Mouse (Mus musculus): ENCODE measurements around the gene Echdc3. TPM values are rescaled to one million over a fixed set of nuclear protein-coding genes. Genes with fewer than 3 reads are reported as not detected.

The Echdc3 gene
- polyA plus RNA-seq, 1 experiment from 2014 or later, result 12.0 TPM

- 91% methylated on average over 4 of the region's 4 CpGs for WGBS
- no peak for TF ChIP-seq CTCF (IDR thresholded peaks at IDR 0.05)
- TF ChIP-seq EP300 (IDR thresholded peaks at IDR 0.05), result no peak
- no peak for DNase-seq (ENCODE audit: low spot score)
Observed at GRCm38 (mm10) chr2:6157208-6157607, 55.6 kb downstream of the Echdc3 start.

GRCm38 (mm10) chr2:6149801-6150200 is 63.0 kb downstream of the Echdc3 start:
- Histone ChIP-seq H3K4me3 (ENCODE audit: low read depth, low read length) (no peak overlapping the region), H3K36me3 (ENCODE audit: insufficient read depth, low read length) (no peaks in the 10 kb centered on the region), H3K27me3 (replicated peaks; ENCODE audit: insufficient read depth, low read length) (no peaks in the 10 kb centered on the region), H3K4me2 (replicated peaks; ENCODE audit: low read depth, low read length) (no peak overlapping the region), H3K9me3 (ENCODE audit: low read length) (no peaks in the 10 kb centered on the region), H3K9ac (replicated peaks; ENCODE audit: low read depth) (no peak overlapping the region), H3K4me1 (ENCODE audit: insufficient read depth, low read depth, low read length) (no peaks in the 10 kb centered on the region), H3K27ac (ENCODE audit: low read length) (no peak overlapping the region)
- 62% methylated on average over 5 of the region's 5 CpGs for WGBS
- ATAC-seq (peak; percentile 89), DNase-seq (ENCODE audit: low spot score) (peak; percentile 71)
- TF ChIP-seq CTCF (IDR thresholded peaks at IDR 0.05) (no peak), EP300 (IDR thresholded peaks at IDR 0.05) (0 out of 2 replicates have a peak, but pooled peaks have one; percentile 36)

More at GRCm38 (mm10) chr2:6157208-6157607, 55.6 kb downstream of the Echdc3 start:
- Histone ChIP-seq H3K27me3 (replicated peaks; ENCODE audit: insufficient read depth, low read length) (no peaks in the 10 kb centered on the region), H3K4me3 (ENCODE audit: low read depth, low read length) (no peak overlapping the region), H3K9ac (replicated peaks; ENCODE audit: low read depth) (no peak overlapping the region), H3K4me2 (replicated peaks; ENCODE audit: low read depth, low read length) (no peak overlapping the region), H3K9me3 (ENCODE audit: low read length) (no peaks in the 10 kb centered on the region), H3K4me1 (ENCODE audit: insufficient read depth, low read depth, low read length) (peaks cover 6% of the 10 kb centered on the region; the same call in 1 of the 2 replicates), H3K27ac (ENCODE audit: low read length) (no peak overlapping the region), H3K36me3 (ENCODE audit: insufficient read depth, low read length) (no peaks in the 10 kb centered on the region)
- ATAC-seq, result no peak

- DNase-seq (ENCODE audit: low spot score), result no peak
- 66% methylated on average over 7 of the region's 7 CpGs for WGBS
- H3K27me3 ChIP-seq (replicated peaks; ENCODE audit: insufficient read depth, low read length), result no peaks in the 10 kb centered on the region
- H3K9ac ChIP-seq (replicated peaks; ENCODE audit: low read depth), result no peak overlapping the region
- no peaks in the 10 kb centered on the region for H3K9me3 ChIP-seq (ENCODE audit: low read length)
- no peak overlapping the region for H3K27ac ChIP-seq (ENCODE audit: low read length)
- no peaks in the 10 kb centered on the region for H3K4me1 ChIP-seq (ENCODE audit: insufficient read depth, low read depth, low read length)
- no peak overlapping the region for H3K4me2 ChIP-seq (replicated peaks; ENCODE audit: low read depth, low read length)
- H3K36me3 ChIP-seq (ENCODE audit: insufficient read depth, low read length), result no peaks in the 10 kb centered on the region
- H3K4me3 ChIP-seq (ENCODE audit: low read depth, low read length), result no peak overlapping the region
- TF ChIP-seq EP300 (IDR thresholded peaks at IDR 0.05) (no peak), CTCF (IDR thresholded peaks at IDR 0.05) (no peak)
- no peak for ATAC-seq
Observed at GRCm38 (mm10) chr2:6146901-6147300, 65.9 kb downstream of the Echdc3 start.

- DNase-seq (ENCODE audit: low spot score) (no peak), ATAC-seq (no peak)
- Histone ChIP-seq H3K27me3 (replicated peaks; ENCODE audit: insufficient read depth, low read length) (no peaks in the 10 kb centered on the region), H3K4me1 (ENCODE audit: insufficient read depth, low read depth, low read length) (no peaks in the 10 kb centered on the region), H3K9ac (replicated peaks; ENCODE audit: low read depth) (no peak overlapping the region), H3K4me3 (ENCODE audit: low read depth, low read length) (no peak overlapping the region), H3K4me2 (replicated peaks; ENCODE audit: low read depth, low read length) (no peak overlapping the region), H3K27ac (ENCODE audit: low read length) (no peak overlapping the region), H3K36me3 (ENCODE audit: insufficient read depth, low read length) (no peaks in the 10 kb centered on the region), H3K9me3 (ENCODE audit: low read length) (no peaks in the 10 kb centered on the region)
- TF ChIP-seq EP300 (IDR thresholded peaks at IDR 0.05) (no peak), CTCF (IDR thresholded peaks at IDR 0.05) (no peak)
- 73% methylated on average over 4 of the region's 4 CpGs for WGBS
Observed at GRCm38 (mm10) chr2:6146257-6146656, 66.6 kb downstream of the Echdc3 start.

GRCm38 (mm10) chr2:6145611-6146010 is 67.2 kb downstream of the Echdc3 start:
- Histone ChIP-seq H3K36me3 (ENCODE audit: insufficient read depth, low read length) (no peaks in the 10 kb centered on the region), H3K27ac (ENCODE audit: low read length) (no peak overlapping the region), H3K4me1 (ENCODE audit: insufficient read depth, low read depth, low read length) (no peaks in the 10 kb centered on the region), H3K27me3 (replicated peaks; ENCODE audit: insufficient read depth, low read length) (no peaks in the 10 kb centered on the region), H3K4me3 (ENCODE audit: low read depth, low read length) (no peak overlapping the region), H3K9ac (replicated peaks; ENCODE audit: low read depth) (no peak overlapping the region), H3K9me3 (ENCODE audit: low read length) (no peaks in the 10 kb centered on the region), H3K4me2 (replicated peaks; ENCODE audit: low read depth, low read length) (no peak overlapping the region)
- ATAC-seq (no peak), DNase-seq (ENCODE audit: low spot score) (no peak)
- WGBS, result 72% methylated on average over 10 of the region's 10 CpGs
- TF ChIP-seq EP300 (IDR thresholded peaks at IDR 0.05) (no peak), CTCF (IDR thresholded peaks at IDR 0.05) (no peak)

GRCm38 (mm10) chr2:6142915-6143654 is 69.7 kb downstream of the Echdc3 start:
- Histone ChIP-seq H3K4me3 (ENCODE audit: low read depth, low read length) (no peak overlapping the region), H3K4me2 (replicated peaks; ENCODE audit: low read depth, low read length) (no peak overlapping the region), H3K27ac (ENCODE audit: low read length) (no peak overlapping the region), H3K36me3 (ENCODE audit: insufficient read depth, low read length) (no peaks in the 10 kb centered on the region), H3K9ac (replicated peaks; ENCODE audit: low read depth) (no peak overlapping the region), H3K4me1 (ENCODE audit: insufficient read depth, low read depth, low read length) (no peaks in the 10 kb centered on the region), H3K9me3 (ENCODE audit: low read length) (no peaks in the 10 kb centered on the region), H3K27me3 (replicated peaks; ENCODE audit: insufficient read depth, low read length) (no peaks in the 10 kb centered on the region)
- no peak for TF ChIP-seq EP300 (IDR thresholded peaks at IDR 0.05)
- TF ChIP-seq CTCF (IDR thresholded peaks at IDR 0.05), result no peak
- 65% methylated on average over 16 of the region's 16 CpGs for WGBS
- peak; percentile 43 for DNase-seq (ENCODE audit: low spot score)
- no peak for ATAC-seq
